Mouse (Mus musculus): ENCODE data around the gene Arsg.
"Not testable (repeated sequence)": the region's sequence is repeated elsewhere in the genome, so short reads cannot be mapped to it uniquely, and the experiment has no call there.

- TF ChIP-seq POLR2A (IDR thresholded peaks at IDR 0.05; ENCODE audit: borderline replicate concordance, extremely low read depth, low read depth, low read length); CTCF (IDR thresholded peaks at IDR 0.05; ENCODE audit: insufficient read depth, low read length): not testable (repeated sequence)
These were observed 19.8 kb downstream of the Arsg start for GRCm38 (mm10) chr11:109492847-109493464.
